Mouse (Mus musculus) intestine, embryonic 16.5 days (tissue): ENCODE results near the gene Enpp7. TPM values are rescaled to one million over a fixed set of nuclear protein-coding genes. Genes with fewer than 3 reads are reported as not detected.

ENCODE experiments used
- ATAC-seq: fragments of 200-750 bp; cut with Nextera tagmentation; 2 replicates; pipeline ENCODE4 v1.8.0; 2017; ENCODE audit warnings: moderate TSS enrichment, moderate library complexity
- H3K27ac ChIP-seq: fragments of 300-500 bp; sonication (generic); 2 replicates; pipeline ENCODE4 v1.5.1; 2014; ENCODE audit warnings: mild to moderate bottlenecking, low read length
- H3K27me3 ChIP-seq: fragments of 300-500 bp; sonication (generic); replicated peaks from 2 replicates; pipeline ENCODE4 v1.6.1; 2014; ENCODE audit warnings: low read length, control low read depth, mixed read lengths; ENCODE audit not compliant: control insufficient read depth, insufficient read depth
- H3K36me3 ChIP-seq: fragments of 300-500 bp; sonication (generic); 2 replicates; pipeline ENCODE4 v1.6.1; 2014; ENCODE audit warnings: low read length, control low read depth; ENCODE audit not compliant: control insufficient read depth, insufficient read depth
- H3K4me1 ChIP-seq: fragments of 300-500 bp; sonication (generic); 2 replicates; pipeline ENCODE4 v1.6.1; 2014; ENCODE audit warnings: low read length, control low read depth, mixed read lengths; ENCODE audit not compliant: control insufficient read depth, insufficient read depth
- H3K4me2 ChIP-seq: fragments of 300-500 bp; sonication (generic); 2 replicates; pipeline ENCODE4 v1.6.1; 2014; ENCODE audit warnings: low read depth, low read length, control low read depth
- H3K4me3 ChIP-seq: fragments of 300-500 bp; sonication (generic); 2 replicates; pipeline ENCODE4 v1.5.1; 2014; ENCODE audit warnings: mild to moderate bottlenecking, low read length
- H3K9ac ChIP-seq: fragments of 300-500 bp; sonication (generic); 2 replicates; pipeline ENCODE4 v1.6.1; 2014; ENCODE audit warnings: low read depth, low read length
- H3K9me3 ChIP-seq: fragments of 300-500 bp; sonication (generic); 2 replicates; pipeline ENCODE4 v1.6.1; 2016; ENCODE audit warnings: low read length, control low read depth; ENCODE audit not compliant: control insufficient read depth
- WGBS: fragments of 180-500 bp; shearing (Covaris S2); extraction: QIAGEN DNeasy Blood & Tissue Kit; methylation state at CpG from one replicate; pipeline ENCODE4 v1.1.7; 2014; 5-methylcytosine and 5-hydroxymethylcytosine counted together
- polyA plus RNA-seq: library from polyadenylated mRNA; unstranded; fragments of >200 nt; fragmentation: Nextera tagmentation; extraction: Ambion mirVana; gene quantifications from 2 replicates; pipeline ENCODE4 v1.2.1, GENCODE M21; 2015

Enpp7 gene
- polyA plus RNA-seq, 1 experiment from 2014 or later = 0.57 TPM

DNA sequence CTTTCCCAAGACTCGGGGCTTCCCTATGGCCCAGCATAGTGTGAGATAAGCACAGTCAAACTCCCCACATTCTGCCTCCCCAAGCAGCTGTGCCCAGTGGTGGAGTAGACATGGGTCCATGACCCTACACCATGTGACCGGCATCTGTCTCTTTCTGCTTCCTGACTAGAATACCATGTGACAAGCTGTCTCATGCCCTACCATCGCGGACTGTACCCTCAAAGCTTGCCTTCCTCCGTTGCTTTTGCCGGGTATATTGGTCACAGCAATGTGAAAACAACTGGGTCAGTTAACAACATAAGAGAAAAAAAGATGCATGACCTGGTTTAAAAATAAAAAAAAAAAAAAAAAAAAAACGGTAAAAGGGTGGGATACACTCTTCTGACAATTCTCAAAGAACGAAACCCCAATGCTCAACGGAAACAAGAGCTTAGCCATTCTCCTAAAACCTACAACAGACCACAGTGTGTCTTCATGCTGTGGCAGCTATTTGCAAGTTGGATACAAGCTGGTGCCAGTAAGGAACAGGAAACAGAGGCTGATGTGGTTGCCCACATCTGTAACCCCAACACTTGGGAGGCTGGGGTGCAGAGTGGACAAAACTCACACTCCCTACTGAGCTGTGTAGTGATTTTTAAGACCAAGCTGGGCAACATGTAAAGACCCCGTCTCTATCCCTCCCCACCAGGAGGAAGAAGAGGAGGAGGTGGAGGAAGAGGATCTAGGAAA is 17.7 kb downstream of the Enpp7 start:
- H3K4me3 ChIP-seq = no peak overlapping the region
- WGBS = 85% methylated on average over 10 of the region's 10 CpGs
- H3K27ac ChIP-seq = no peak overlapping the region
- no peaks in the 10 kb centered on the region for H3K27me3 ChIP-seq
- H3K9me3 ChIP-seq = no peaks in the 10 kb centered on the region
- no peaks in the 10 kb centered on the region for H3K36me3 ChIP-seq
- ATAC-seq = no peak
- H3K4me2 ChIP-seq = no peak overlapping the region
- 0 out of 2 replicates have a peak, but pooled peaks cover 4% of the 10 kb centered on the region for H3K4me1 ChIP-seq
- H3K9ac ChIP-seq = no peak overlapping the region

DNA sequence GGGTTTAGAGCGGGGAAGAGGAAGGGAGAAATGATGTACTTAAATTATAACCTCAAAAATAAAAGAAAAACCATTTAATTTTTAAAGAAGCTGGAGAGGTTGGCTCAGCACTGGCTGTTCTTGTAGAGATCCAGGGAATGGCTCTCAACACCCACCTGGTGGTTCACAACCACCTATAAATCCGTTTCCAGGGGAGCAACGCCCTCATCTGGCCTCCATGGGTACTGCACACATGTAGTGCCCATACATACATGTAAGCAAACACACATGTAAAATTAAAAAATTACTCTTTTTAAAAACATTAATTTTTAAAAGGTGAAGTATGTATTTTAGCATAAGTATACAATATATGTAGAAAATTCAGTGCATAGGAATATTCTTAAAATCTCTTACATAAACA is 18.5 kb downstream of the Enpp7 start:
- Histone ChIP-seq H3K27ac (no peak overlapping the region), H3K27me3 (no peaks in the 10 kb centered on the region), H3K9me3 (no peaks in the 10 kb centered on the region), H3K4me3 (no peak overlapping the region), H3K9ac (no peak overlapping the region), H3K4me2 (no peak overlapping the region), H3K4me1 (0 out of 2 replicates have a peak, but pooled peaks cover 4% of the 10 kb centered on the region), H3K36me3 (no peaks in the 10 kb centered on the region)
- WGBS = 67% methylated on average over 3 of the region's 3 CpGs
- no peak for ATAC-seq

DNA sequence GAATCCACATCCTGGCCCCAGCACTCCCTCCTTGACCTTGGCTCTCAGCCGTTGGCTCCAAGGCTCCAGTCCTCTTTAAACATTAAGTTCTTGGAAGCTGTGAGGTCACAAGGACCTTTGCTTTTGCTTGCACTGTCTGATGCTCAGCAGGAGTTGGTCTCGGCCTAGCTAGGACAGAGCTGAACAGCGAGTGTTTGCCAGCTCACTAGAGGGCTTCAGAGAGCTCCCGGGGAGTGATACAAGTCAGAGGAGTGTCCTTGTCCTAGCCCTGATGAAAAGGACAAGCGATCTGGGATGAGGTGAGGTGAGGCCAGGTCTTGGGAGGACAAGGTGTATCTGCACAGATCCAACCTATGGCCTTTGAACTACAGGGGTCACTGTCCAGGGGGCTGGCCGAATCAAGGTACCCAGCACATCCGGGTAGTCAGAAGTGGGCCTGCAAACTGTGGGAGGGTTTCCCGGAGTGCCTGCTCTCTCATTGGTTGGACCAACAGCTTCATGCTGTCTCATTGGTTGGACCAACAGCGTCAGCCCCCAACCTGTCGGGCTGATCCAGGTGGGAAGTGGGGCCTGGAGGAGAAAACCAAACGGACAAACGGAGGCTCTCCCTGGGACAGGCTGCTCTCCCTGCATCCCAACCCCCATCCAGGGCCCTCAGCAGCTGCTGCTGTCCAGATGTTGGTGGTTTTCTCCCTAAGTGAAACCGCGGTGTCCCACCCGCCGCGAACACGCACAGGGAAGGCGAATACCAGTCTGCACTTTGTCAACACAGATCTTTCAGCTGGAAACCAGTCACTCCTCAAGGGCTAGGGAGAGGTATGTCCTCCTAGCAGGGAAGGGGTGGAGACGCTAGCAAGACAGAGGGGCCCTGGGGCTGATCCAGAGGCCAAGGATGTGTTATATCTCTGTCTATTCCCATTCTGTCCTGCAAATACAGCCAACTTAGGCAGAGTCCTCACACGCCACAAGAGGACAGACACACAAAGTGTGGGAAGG is 19.8 kb downstream of the Enpp7 start:
- peak overlapping the region; percentile 40 for H3K4me3 ChIP-seq

DNA sequence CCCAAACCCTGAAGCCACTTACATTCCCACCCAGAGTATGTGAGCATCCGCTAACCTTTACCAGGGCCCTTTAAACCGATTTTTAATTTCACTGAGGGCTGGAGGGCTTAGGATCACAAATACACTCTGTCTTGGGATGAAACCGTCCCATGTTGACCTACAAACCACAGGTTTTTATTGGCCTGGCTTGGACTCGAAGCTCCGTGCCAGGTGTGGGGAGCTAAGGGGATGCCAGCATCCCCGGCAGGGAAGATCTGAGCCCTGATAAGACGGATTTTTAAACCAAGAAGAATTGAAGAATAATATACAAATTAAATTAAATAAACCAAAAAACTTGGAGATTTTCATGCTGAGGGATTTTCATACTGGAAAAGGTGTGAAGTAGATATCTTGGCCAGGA is 26.5 kb downstream of the Enpp7 start:
- no peaks in the 10 kb centered on the region for H3K36me3 ChIP-seq
- H3K27ac ChIP-seq = no peak overlapping the region
- no peaks in the 10 kb centered on the region for H3K4me1 ChIP-seq
- H3K4me3 ChIP-seq = no peak overlapping the region
- 78% methylated on average over 7 of the region's 7 CpGs for WGBS
- no peak overlapping the region for H3K4me2 ChIP-seq
- no peak overlapping the region for H3K9ac ChIP-seq
- no peak for ATAC-seq
- no peaks in the 10 kb centered on the region for H3K9me3 ChIP-seq
- no peaks in the 10 kb centered on the region for H3K27me3 ChIP-seq

More for the DNA sequence above, 19.8 kb downstream of the Enpp7 start:
- H3K36me3 ChIP-seq = no peaks in the 10 kb centered on the region
- H3K9ac ChIP-seq = peak overlapping the region; percentile 60
- WGBS = 19% methylated on average over 21 of the region's 21 CpGs
- peak; percentile 92 for ATAC-seq
- no peaks in the 10 kb centered on the region for H3K9me3 ChIP-seq
- H3K4me2 ChIP-seq = peak overlapping the region; percentile 52
- H3K27ac ChIP-seq = no peak overlapping the region; the same call in 1 of the 2 replicates
- H3K4me1 ChIP-seq = 0 out of 2 replicates have a peak, but pooled peaks cover 4% of the 10 kb centered on the region
- no peaks in the 10 kb centered on the region for H3K27me3 ChIP-seq

DNA sequence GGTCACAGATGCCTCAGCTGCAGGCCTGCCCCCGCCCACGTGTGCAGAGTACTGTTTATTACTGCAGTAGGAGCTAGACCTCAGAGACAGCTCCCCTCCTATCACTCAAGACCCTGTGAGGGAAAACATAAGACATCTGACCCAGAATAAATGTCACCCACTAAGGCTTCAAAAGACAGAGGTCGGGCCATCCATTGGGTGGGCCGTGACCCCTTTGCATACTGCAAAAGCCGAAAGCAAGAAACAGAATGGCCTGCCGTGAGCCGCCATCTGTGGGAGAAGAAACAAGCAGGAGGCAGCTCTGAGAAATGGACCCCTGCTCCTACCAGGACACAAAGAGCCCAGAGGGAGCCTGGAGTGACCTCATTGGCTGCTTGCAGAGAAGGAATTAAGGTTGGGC is 29.5 kb downstream of the Enpp7 start:
- Histone ChIP-seq H3K4me3 (no peak overlapping the region), H3K27ac (no peak overlapping the region), H3K27me3 (0 out of 2 replicates have a peak, but pooled peaks cover 4% of the 10 kb centered on the region), H3K36me3 (no peaks in the 10 kb centered on the region), H3K9ac (no peak overlapping the region), H3K4me1 (no peaks in the 10 kb centered on the region), H3K9me3 (no peaks in the 10 kb centered on the region), H3K4me2 (no peak overlapping the region)
- ATAC-seq = no peak
- 74% methylated on average over 7 of the region's 7 CpGs for WGBS

DNA sequence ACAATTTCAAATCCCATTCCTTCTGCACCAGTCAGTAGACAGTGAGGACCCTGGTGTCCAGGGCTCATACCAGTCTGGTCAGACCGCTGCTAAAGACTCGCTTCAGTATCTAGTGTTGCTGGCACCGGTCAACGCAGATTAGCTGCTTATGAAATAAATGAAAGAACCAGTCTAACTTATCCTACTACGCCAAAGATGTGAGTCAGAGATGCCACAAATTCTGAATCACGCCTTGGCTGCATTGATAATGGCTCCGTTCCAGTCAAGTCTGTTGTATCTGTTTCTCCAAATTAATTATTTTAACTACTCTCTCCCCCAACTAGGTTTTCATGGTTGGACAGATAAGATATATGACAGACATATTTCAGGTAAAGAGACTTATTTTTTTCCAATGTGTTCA is 33.2 kb downstream of the Enpp7 start:
- Histone ChIP-seq H3K4me2 (no peak overlapping the region), H3K4me1 (peaks cover 23% of the 10 kb centered on the region), H3K9ac (no peak overlapping the region), H3K27me3 (0 out of 2 replicates have a peak, but pooled peaks cover 4% of the 10 kb centered on the region), H3K9me3 (no peaks in the 10 kb centered on the region), H3K36me3 (no peaks in the 10 kb centered on the region), H3K4me3 (no peak overlapping the region), H3K27ac (no peak overlapping the region)
- no peak for ATAC-seq
- 91% methylated on average over 7 of the region's 7 CpGs for WGBS

DNA sequence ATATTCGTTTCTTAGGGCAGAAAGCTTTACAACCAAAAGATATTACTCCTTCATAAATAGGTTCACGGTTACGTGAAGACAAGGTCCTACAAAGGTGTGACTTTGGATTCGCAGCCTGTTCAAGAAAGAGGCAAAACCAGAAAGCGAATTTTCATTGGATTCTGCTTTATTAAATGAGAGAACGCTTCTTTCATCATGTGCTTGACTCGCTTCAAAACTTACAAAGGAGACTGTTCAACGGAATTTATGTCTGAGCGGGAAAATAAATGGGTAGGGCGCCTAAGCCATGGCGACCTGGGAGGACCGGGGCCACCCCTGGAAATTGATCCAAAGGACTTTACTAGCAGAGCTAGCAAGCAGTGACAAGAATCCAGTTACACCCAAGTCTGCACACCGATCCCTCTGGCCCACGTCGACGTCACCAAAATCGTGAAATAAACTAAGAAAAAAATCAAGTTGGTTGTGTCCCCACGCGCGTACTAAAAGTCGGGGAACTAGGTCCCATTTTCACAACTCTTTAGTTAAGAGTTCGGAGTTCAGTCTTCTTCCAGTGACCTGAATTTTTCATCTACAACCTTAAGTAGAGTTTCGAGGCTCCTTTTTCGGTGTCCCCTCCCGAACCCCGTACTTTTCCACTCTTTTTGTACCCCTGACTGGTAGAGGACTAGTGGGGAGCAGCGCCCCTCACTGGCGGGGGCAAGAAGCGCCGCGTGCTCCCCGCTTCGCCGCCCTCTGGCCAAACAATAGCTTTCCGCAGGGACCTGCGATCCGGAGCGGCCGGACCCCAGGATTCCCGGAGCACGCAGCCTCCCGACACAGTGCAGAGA is 34.3 kb downstream of the Enpp7 start:
- H3K27me3 ChIP-seq = 0 out of 2 replicates have a peak, but pooled peaks cover 4% of the 10 kb centered on the region
- peak overlapping the region; percentile 93 for H3K4me3 ChIP-seq
- H3K9me3 ChIP-seq = no peaks in the 10 kb centered on the region
- peak; percentile 18; the same call in 1 of the 2 replicates for ATAC-seq
- H3K4me1 ChIP-seq = peaks cover 26% of the 10 kb centered on the region
- peak overlapping the region; percentile 88 for H3K9ac ChIP-seq
- H3K4me2 ChIP-seq = peak overlapping the region; percentile 88
- peaks cover 8% of the 10 kb centered on the region; the same call in 1 of the 2 replicates for H3K36me3 ChIP-seq
- H3K27ac ChIP-seq = no peak overlapping the region
- WGBS = 4% methylated on average over 42 of the region's 42 CpGs

DNA sequence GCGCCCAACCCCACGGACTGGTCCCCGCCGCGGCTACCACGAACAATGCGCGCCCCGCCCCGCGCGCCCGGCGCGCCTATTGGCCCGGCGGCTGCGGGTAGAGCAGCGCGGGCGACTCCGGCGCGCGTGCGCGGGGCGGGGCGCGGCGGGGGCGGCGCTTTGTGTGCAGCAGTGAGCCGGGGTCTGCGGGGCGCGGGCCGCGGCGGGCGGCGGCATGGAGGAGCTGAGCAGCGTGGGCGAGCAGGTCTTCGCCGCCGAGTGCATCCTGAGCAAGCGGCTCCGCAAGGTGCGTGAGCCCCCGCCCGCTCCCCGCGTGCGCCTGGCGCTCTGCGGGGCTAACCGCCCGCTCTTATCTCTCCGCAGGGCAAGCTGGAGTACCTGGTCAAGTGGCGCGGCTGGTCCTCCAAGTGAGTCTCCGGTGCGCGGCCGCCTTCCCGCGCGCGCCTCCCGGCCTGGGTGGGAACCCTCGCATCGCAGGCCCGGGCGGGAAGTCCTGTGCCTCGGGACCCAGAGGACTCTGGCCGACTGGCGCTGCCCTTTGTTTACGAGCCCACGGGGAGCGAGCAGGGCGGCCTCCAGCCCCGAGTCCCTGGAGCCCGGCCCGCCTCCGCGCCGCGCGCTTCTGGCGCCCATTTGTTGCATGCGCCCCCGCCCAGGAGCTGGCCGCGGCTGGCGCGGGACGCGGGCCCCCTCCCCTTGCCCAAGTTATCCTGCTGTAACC is 35.1 kb downstream of the Enpp7 start, which contains the start of gene Cbx2:
Cbx2 (plus strand) TSS at position 68 of the 721 bp plus-strand sequence.
- H3K9ac ChIP-seq = peak within 1 kb of the TSS; percentile 88
- H3K4me1 ChIP-seq = peaks cover 26% of the 10 kb centered on the region
- H3K9me3 ChIP-seq = no peaks in the 10 kb centered on the region
- under 1% methylated on average over 99 of the region's 99 CpGs for WGBS
- peaks cover 15% of the 10 kb centered on the region for H3K36me3 ChIP-seq
- H3K4me2 ChIP-seq = peak within 1 kb of the TSS; percentile 88
- peak within 1 kb of the TSS; percentile 85 for H3K27ac ChIP-seq
- H3K4me3 ChIP-seq = peak within 1 kb of the TSS; percentile 93
- 0 out of 2 replicates have a peak, but pooled peaks cover 4% of the 10 kb centered on the region for H3K27me3 ChIP-seq
- peak; percentile 93 for ATAC-seq
